Mouse (Mus musculus) stomach, postnatal 0 days (tissue): ENCODE measurements at regions not wholly inside any gene's neighbourhood (a gene's known extent, or its start where the extent isn't known, plus 50 kb on each side); places are given as distances from the start of the nearest gene placed in this dataset.
A peak's percentile ranks its signal among the peaks of the same experiment; 100 is the strongest.
"Not testable (repeated sequence)": the region's sequence is repeated elsewhere in the genome, so short reads cannot be mapped to it uniquely, and the experiment has no call there.

Experiments used
- ATAC-seq: fragments of 200-750 bp; cut with Nextera tagmentation; 2 replicates; pipeline ENCODE4 v1.8.0; 2017; ENCODE audit not compliant: low FRiP score, low TSS enrichment
- DNase-seq: peaks from one replicate; pipeline ENCODE4 v3.0.0-alpha.2; 2016; ENCODE audit warnings: low spot score
- H3K27ac ChIP-seq: fragments of 300-500 bp; sonication (generic); replicated peaks from 2 replicates; pipeline ENCODE4 v1.5.1; 2014; ENCODE audit warnings: mild to moderate bottlenecking, control low read depth
- H3K27me3 ChIP-seq: fragments of 300-500 bp; sonication (generic); 2 replicates; pipeline ENCODE4 v1.6.1; 2014; ENCODE audit warnings: low read length; ENCODE audit not compliant: control insufficient read depth, insufficient read depth
- H3K36me3 ChIP-seq: fragments of 300-500 bp; sonication (generic); 2 replicates; pipeline ENCODE4 v1.6.1; 2014; ENCODE audit warnings: low read length, mixed read lengths; ENCODE audit not compliant: control insufficient read depth, insufficient read depth
- H3K4me1 ChIP-seq: fragments of 300-500 bp; sonication (generic); replicated peaks from 2 replicates; pipeline ENCODE4 v1.6.1; 2014; ENCODE audit warnings: antibody characterized with exemption; ENCODE audit not compliant: control insufficient read depth, insufficient read depth
- H3K4me2 ChIP-seq: fragments of 300-500 bp; sonication (generic); replicated peaks from 2 replicates; pipeline ENCODE4 v1.6.1; 2014; ENCODE audit warnings: low read depth, mild to moderate bottlenecking, control low read depth, moderate library complexity
- H3K4me3 ChIP-seq: fragments of 300-500 bp; sonication (generic); 2 replicates; pipeline ENCODE4 v1.5.1; 2014; ENCODE audit warnings: low read depth, low read length, control low read depth
- H3K9ac ChIP-seq: fragments of 300-500 bp; sonication (generic); 2 replicates; pipeline ENCODE4 v1.6.1; 2014; ENCODE audit warnings: mild to moderate bottlenecking, low read length, control low read depth, mixed read lengths
- H3K9me3 ChIP-seq: fragments of 300-500 bp; sonication (generic); 2 replicates; pipeline ENCODE4 v1.6.1; 2016; ENCODE audit warnings: low read length; ENCODE audit not compliant: control insufficient read depth
- CTCF ChIP-seq: IDR thresholded peaks from 2 replicates; pipeline ENCODE4 v1.5.1; 2016; ENCODE audit warnings: antibody characterized with exemption, low read depth, mild to moderate bottlenecking, moderate library complexity
- EP300 ChIP-seq: optimal IDR thresholded peaks from 2 replicates; pipeline ENCODE3; 2016; ENCODE audit warnings: antibody characterized with exemption
- WGBS: fragments of 180-500 bp; shearing (Covaris S2); extraction: QIAGEN DNeasy Blood & Tissue Kit; methylation state at CpG from one replicate; pipeline ENCODE4 v1.1.7; 2014; 5-methylcytosine and 5-hydroxymethylcytosine counted together

DNA sequence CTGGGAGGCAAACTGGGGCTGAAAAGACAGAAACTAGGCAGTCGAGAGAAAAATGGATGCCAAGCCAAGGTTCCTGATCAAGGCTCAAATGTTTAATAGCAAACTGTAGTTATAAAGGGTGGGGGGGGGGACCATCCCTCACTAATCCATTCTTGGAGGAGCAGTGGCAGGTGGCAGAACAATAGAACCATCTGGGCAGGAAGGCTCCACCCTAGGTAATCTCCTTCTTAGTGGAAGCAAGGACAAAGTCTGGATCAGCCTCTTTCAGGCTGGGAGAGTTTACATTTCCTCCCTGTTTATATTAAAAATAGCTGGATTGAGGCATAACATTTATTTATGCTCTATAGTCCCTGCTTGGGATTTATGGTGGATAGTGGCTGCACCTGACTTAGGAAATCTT lies 180.8 kb downstream of the Cdh9 start:
- 73% methylated on average over 1 of the region's 1 CpGs for WGBS
- H3K9ac ChIP-seq, result no peak overlapping the region
- ATAC-seq, result no peak
- H3K27me3 ChIP-seq, result no peaks in the 10 kb centered on the region
- H3K27ac ChIP-seq, result no peak overlapping the region
- no peaks in the 10 kb centered on the region for H3K9me3 ChIP-seq
- DNase-seq, result no peak
- H3K36me3 ChIP-seq, result no peaks in the 10 kb centered on the region
- H3K4me1 ChIP-seq, result no peaks in the 10 kb centered on the region
- no peak overlapping the region for H3K4me2 ChIP-seq
- H3K4me3 ChIP-seq, result no peak overlapping the region
- TF ChIP-seq EP300, result no peak
- no peak for TF ChIP-seq CTCF

DNA sequence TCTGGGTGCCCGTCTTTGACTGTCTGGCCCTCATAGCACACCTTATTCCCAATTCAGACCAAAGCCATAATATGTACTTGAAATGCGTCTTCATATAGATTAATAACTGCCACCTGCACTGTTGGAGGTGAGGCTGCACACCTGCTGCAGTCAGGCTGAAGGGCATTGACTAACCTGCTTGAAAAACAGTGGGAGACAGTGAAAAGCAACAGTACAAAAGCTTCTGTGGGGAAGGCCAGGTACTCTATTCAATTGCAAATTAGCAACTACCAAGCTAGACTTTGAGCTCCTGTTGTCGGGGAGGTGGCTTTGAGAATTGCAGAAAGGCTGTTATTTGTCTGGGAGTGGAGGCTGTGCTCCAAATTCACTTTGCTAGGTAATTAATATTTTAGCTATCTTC lies 181.4 kb downstream of the Cdh9 start:
- WGBS, result 85% methylated on average over 3 of the region's 3 CpGs

DNA sequence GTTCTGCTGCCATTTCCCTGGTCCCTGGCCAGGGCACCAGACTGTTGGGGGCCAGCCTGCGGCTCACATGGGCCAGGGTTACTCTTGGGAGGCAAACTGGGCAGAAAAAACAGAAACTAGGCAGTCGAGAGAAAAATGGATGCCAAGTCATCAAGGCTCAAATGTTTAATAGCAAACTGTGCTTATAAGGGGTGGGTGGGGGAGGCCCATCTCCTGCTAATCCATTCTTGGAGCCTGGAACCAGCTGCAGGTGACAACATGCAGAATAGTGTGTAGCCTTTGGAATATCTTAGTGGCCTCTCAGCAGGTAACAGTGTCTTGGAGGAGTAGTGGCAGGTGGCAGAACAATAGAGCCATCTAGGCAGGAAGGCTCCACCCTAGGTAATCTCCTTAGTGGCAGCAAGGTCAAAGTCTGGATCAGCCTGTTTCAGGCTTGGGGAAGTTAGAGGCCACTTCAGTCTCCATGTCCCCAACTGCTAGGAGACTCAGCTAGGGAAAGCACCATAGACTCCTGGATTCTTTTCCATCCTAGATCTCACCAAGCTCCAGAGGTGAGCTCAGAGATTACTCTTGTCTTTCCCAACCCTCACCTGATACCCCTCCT lies 186.5 kb downstream of the Cdh9 start:
- TF ChIP-seq EP300 (no peak), CTCF (no peak)
- Histone ChIP-seq H3K36me3 (no peaks in the 10 kb centered on the region), H3K27me3 (no peaks in the 10 kb centered on the region), H3K27ac (no peak overlapping the region), H3K4me2 (no peak overlapping the region), H3K4me1 (no peaks in the 10 kb centered on the region), H3K9ac (no peak overlapping the region), H3K9me3 (no peaks in the 10 kb centered on the region), H3K4me3 (no peak overlapping the region)
- WGBS, result 51% methylated on average over 2 of the region's 2 CpGs
- ATAC-seq (0 out of 2 replicates have a peak, but pooled peaks have one; percentile 53), DNase-seq (no peak)

More for the DNA sequence above, 181.4 kb downstream of the Cdh9 start:
- H3K9ac ChIP-seq, H3K4me2 ChIP-seq, ATAC-seq, H3K36me3 ChIP-seq, H3K4me3 ChIP-seq, H3K9me3 ChIP-seq, H3K27ac ChIP-seq, H3K27me3 ChIP-seq, DNase-seq, H3K4me1 ChIP-seq: not testable (repeated sequence)

DNA sequence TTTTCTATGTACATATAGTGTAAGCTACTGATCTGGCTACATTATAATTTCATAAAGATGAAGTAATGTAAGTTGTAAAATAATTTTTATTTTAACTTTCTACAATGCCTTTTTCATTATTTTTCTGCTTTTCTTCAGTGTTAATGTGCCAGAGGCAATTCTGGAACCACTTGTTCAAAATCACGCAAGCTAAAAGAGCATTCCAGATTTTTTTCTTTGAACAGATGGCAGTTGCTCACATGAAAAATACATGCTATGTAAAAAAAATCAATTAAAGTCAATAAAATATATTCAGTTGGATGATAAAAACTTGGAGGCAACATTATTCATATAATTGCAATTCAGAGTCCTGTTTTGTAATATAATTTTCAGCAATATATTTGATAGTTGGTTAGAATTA lies 194.7 kb downstream of the Cdh9 start:
- H3K9ac ChIP-seq, result no peak overlapping the region
- no peaks in the 10 kb centered on the region for H3K27me3 ChIP-seq
- H3K9me3 ChIP-seq, result no peaks in the 10 kb centered on the region
- no peak overlapping the region for H3K4me3 ChIP-seq
- H3K4me2 ChIP-seq, result no peak overlapping the region
- H3K27ac ChIP-seq, result no peak overlapping the region
- DNase-seq (no peak), ATAC-seq (no peak)
- TF ChIP-seq CTCF, result no peak
- no peak for TF ChIP-seq EP300
- WGBS, result 88% methylated on average over 1 of the region's 1 CpGs
- H3K4me1 ChIP-seq, result no peaks in the 10 kb centered on the region
- no peaks in the 10 kb centered on the region for H3K36me3 ChIP-seq

DNA sequence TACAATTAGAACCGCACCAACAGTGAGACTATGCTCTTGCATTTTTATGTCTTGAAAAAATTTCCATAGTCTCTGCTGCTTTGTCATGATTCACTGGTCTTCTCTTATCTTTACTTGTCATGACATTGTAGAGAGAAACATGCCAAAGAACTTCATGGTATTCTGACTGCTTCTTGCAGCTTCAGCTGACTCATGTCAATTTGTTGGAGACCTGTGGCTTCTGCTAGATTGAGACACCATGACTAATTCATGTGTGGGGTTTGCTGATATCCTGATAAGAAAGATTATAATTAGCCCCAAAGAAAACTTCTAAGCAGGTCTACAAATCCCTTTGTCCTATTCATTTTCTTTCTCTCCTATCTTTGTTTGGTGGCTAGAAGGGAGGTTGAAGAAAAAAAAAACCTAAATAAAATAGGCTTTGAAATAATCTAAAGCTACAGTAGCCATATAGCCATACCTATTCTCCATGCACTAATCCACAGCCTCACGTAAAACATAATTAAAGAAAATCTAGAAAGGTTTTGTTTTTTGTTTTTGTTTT lies 204.7 kb downstream of the Cdh9 start:
- DNase-seq (no peak), ATAC-seq (no peak)
- 84% methylated on average over 2 of the region's 2 CpGs for WGBS
- Histone ChIP-seq H3K9ac (no peak overlapping the region), H3K4me3 (no peak overlapping the region), H3K36me3 (no peaks in the 10 kb centered on the region), H3K4me2 (no peak overlapping the region), H3K27me3 (no peaks in the 10 kb centered on the region), H3K9me3 (no peaks in the 10 kb centered on the region), H3K4me1 (no peaks in the 10 kb centered on the region), H3K27ac (no peak overlapping the region)
- no peak for TF ChIP-seq EP300

DNA sequence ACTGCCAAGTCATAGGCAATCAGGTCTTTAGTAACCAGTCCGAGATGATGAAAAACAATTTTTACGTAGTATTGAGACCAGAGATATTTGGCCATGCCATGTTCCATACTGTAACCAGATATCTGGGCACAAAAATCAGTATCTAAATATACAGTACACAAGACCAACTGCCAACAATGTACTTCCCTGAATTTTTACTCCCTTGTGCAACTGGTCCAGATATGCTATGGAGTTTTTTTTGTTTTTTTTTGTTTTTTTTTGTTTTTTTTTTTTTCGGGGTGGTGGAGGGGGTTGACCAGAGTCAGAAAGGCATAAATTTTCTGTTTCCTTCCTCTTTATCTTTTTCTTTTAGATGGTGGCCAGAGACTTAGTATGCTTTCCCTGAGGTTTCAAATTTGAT lies 205.9 kb downstream of the Cdh9 start:
- DNase-seq (no peak), ATAC-seq (no peak)
- Histone ChIP-seq H3K4me3 (no peak overlapping the region), H3K9me3 (no peaks in the 10 kb centered on the region), H3K36me3 (no peaks in the 10 kb centered on the region), H3K9ac (no peak overlapping the region), H3K4me1 (no peaks in the 10 kb centered on the region), H3K27me3 (no peaks in the 10 kb centered on the region), H3K27ac (no peak overlapping the region), H3K4me2 (no peak overlapping the region)
- TF ChIP-seq EP300 (no peak), CTCF (no peak)
- 85% methylated on average over 3 of the region's 3 CpGs for WGBS

DNA sequence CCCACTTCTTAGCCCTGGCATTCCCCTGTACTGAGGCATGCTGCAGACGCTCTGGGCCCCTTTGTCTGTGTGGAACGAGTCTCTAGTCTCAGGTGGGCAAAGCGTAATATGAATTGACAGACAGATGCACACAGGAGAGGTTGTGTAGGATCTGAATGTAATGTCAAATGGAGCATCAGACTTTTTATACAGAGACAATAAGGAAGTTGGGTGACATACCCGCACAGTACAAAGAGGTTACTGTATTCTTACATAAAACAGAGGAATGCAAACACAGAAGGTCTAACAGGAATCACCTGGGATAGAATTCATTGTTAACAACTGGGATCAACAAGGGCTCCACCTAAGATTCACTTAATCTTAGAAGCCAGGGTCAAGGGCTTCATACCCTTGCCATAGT lies 247.3 kb downstream of the Cdh9 start:
- not testable (repeated sequence) for H3K4me3 ChIP-seq, DNase-seq, H3K4me1 ChIP-seq, ATAC-seq, H3K36me3 ChIP-seq, H3K9ac ChIP-seq, H3K27me3 ChIP-seq, H3K4me2 ChIP-seq, H3K9me3 ChIP-seq, H3K27ac ChIP-seq
- 76% methylated on average over 4 of the region's 4 CpGs for WGBS
